Mouse (Mus musculus) CH12.LX (cell line): ENCODE results near the gene Kifap3. TPM values are rescaled to one million over a fixed set of nuclear protein-coding genes. Genes with fewer than 3 reads are reported as not detected.
"Not testable (repeated sequence)": the region's sequence is repeated elsewhere in the genome, so short reads cannot be mapped to it uniquely, and the experiment has no call there.

Experiments
- DNase-seq: peaks from one replicate; pipeline ENCODE4 v3.0.0-alpha.2; 2013; ENCODE audit errors: extremely low read depth
- H3K27ac ChIP-seq: 2 replicates; pipeline ENCODE4 v1.5.1; 2012; ENCODE audit warnings: low read depth, mild to moderate bottlenecking, control low read depth, moderate library complexity; ENCODE audit not compliant: insufficient read depth
- H3K27me3 ChIP-seq: replicated peaks from 2 replicates; pipeline ENCODE3; 2012; ENCODE audit warnings: inconsistent platforms
- H3K36me3 ChIP-seq, 2 experiments: replicated peaks in 1 of 2; 2 replicates each; pipeline versions ENCODE3 to v1.6.1; 2012; ENCODE audit warnings: inconsistent platforms in 1 of 2, low read length in 1 of 2, mild to moderate bottlenecking in 1 of 2, mixed read lengths in 1 of 2, moderate library complexity in 1 of 2; ENCODE audit not compliant: control insufficient read depth in 1 of 2, insufficient read depth in 1 of 2
- H3K4me1 ChIP-seq, 2 experiments: 2 replicates each; pipeline ENCODE4 v1.6.1; 2012; ENCODE audit warnings: inconsistent platforms in 1 of 2, moderate library complexity in 1 of 2; ENCODE audit not compliant: insufficient read depth in 2 of 2, control insufficient read depth in 1 of 2
- H3K4me2 ChIP-seq: 2 replicates; pipeline ENCODE4 v1.6.1; 2012; ENCODE audit warnings: low read depth, mild to moderate bottlenecking, control low read depth; ENCODE audit not compliant: poor library complexity, insufficient read depth, severe bottlenecking
- H3K4me3 ChIP-seq, 3 experiments: fragments of 150-350 bp in 1 of 3; sonication (generic) in 1 of 3; replicated peaks in 1 of 3; 2 replicates each; pipeline versions ENCODE3 to v1.5.1; 2011 to 2012; ENCODE audit warnings: low read depth in 2 of 3, low read length in 2 of 3, mild to moderate bottlenecking in 2 of 3, moderate library complexity in 2 of 3, control low read depth in 1 of 3, improper control_type of control experiment in 1 of 3, inconsistent platforms in 1 of 3, mixed read lengths in 1 of 3; ENCODE audit not compliant: poor library complexity in 1 of 3
- H3K79me2 ChIP-seq: replicated peaks from 2 replicates; pipeline ENCODE4 v1.6.1; 2012; ENCODE audit warnings: mild to moderate bottlenecking, moderate library complexity; ENCODE audit not compliant: control insufficient read depth, poor library complexity, insufficient read depth, severe bottlenecking; ENCODE audit errors: extremely low read depth
- H3K9ac ChIP-seq: 2 replicates; pipeline ENCODE4 v1.6.1; 2012; ENCODE audit warnings: low read depth, mild to moderate bottlenecking, control low read depth, moderate library complexity; ENCODE audit not compliant: insufficient read depth
- H3K9me3 ChIP-seq: replicated peaks from 2 replicates; pipeline ENCODE3; 2012; ENCODE audit warnings: low read length, inconsistent platforms, mixed read lengths
- BHLHE40 ChIP-seq: IDR thresholded peaks from 2 replicates; pipeline ENCODE4 v1.6.1; 2011; ENCODE audit warnings: mild to moderate bottlenecking, low read depth, low read length, improper control_type of control experiment
- CHD1 ChIP-seq: IDR thresholded peaks from 2 replicates; pipeline ENCODE4 v1.6.1; 2012; ENCODE audit warnings: low read depth, low read length, improper control_type of control experiment, inconsistent platforms
- CHD2 ChIP-seq: IDR thresholded peaks from 2 replicates; pipeline ENCODE4 v1.6.1; 2011; ENCODE audit warnings: low read length, improper control_type of control experiment
- CTCF ChIP-seq, 2 experiments: IDR thresholded peaks in 1 of 2; conservative IDR thresholded peaks in 1 of 2; 2 replicates each; pipeline ENCODE4 v1.5.1; 2011 to 2012; ENCODE audit warnings: low read depth in 2 of 2, low read length in 2 of 2, improper control_type of control experiment in 1 of 2, inconsistent platforms in 1 of 2, mild to moderate bottlenecking in 1 of 2, moderate library complexity in 1 of 2
- E2F4 ChIP-seq: IDR thresholded peaks from 2 replicates; pipeline ENCODE4 v1.6.1; 2011; ENCODE audit warnings: low read depth, low read length, improper control_type of control experiment; ENCODE audit not compliant: insufficient replicate concordance
- ELF1 ChIP-seq: IDR thresholded peaks from 2 replicates; pipeline ENCODE4 v1.6.1; 2014; ENCODE audit warnings: low read depth, mild to moderate bottlenecking, inconsistent platforms, low read length, improper control_type of control experiment
- EP300 ChIP-seq: IDR thresholded peaks from 2 replicates; pipeline ENCODE4 v1.6.1; 2011; ENCODE audit warnings: low read length, improper control_type of control experiment
- GABPA ChIP-seq: IDR thresholded peaks from 2 replicates; pipeline ENCODE4 v1.6.1; 2012; ENCODE audit warnings: low read depth, low read length, improper control_type of control experiment, inconsistent platforms; ENCODE audit not compliant: insufficient replicate concordance
- HCFC1 ChIP-seq: IDR thresholded peaks from 2 replicates; pipeline ENCODE4 v1.6.1; 2012; ENCODE audit warnings: low read depth, mild to moderate bottlenecking, inconsistent platforms, low read length, improper control_type of control experiment
- IRF4 ChIP-seq: IDR thresholded peaks from 2 replicates; pipeline ENCODE4 v1.6.1; 2014; ENCODE audit warnings: low read depth, mild to moderate bottlenecking, inconsistent platforms, low read length, improper control_type of control experiment
- JUN ChIP-seq: IDR thresholded peaks from 2 replicates; pipeline ENCODE4 v1.6.1; 2011; ENCODE audit warnings: low read depth, mild to moderate bottlenecking, low read length, improper control_type of control experiment, moderate library complexity; ENCODE audit not compliant: insufficient read depth
- MAFK ChIP-seq: IDR thresholded peaks from 2 replicates; pipeline ENCODE4 v1.6.1; 2011; ENCODE audit warnings: low read length, improper control_type of control experiment; ENCODE audit not compliant: insufficient replicate concordance
- MEF2A ChIP-seq: IDR thresholded peaks from 2 replicates; pipeline ENCODE4 v1.6.1; 2014; ENCODE audit warnings: low read depth, mild to moderate bottlenecking, inconsistent platforms, low read length, improper control_type of control experiment, borderline replicate concordance
- RAD21 ChIP-seq: IDR thresholded peaks from 2 replicates; pipeline ENCODE4 v1.6.1; 2011; ENCODE audit warnings: low read depth, mild to moderate bottlenecking, low read length, improper control_type of control experiment, moderate library complexity
- RCOR1 ChIP-seq: conservative IDR thresholded peaks from 2 replicates; pipeline ENCODE4 v1.6.1; 2012; ENCODE audit warnings: low read depth, mild to moderate bottlenecking, inconsistent platforms, low read length, improper control_type of control experiment
- SMC3 ChIP-seq: IDR thresholded peaks from 2 replicates; pipeline ENCODE4 v1.6.1; 2011; ENCODE audit warnings: low read depth, low read length, improper control_type of control experiment
- TBP ChIP-seq: conservative IDR thresholded peaks from 2 replicates; pipeline ENCODE4 v1.6.1; 2011; ENCODE audit warnings: low read depth, low read length, improper control_type of control experiment
- USF1 ChIP-seq: IDR thresholded peaks from 2 replicates; pipeline ENCODE4 v1.6.1; 2014; ENCODE audit warnings: low read depth, mild to moderate bottlenecking, inconsistent platforms, low read length, improper control_type of control experiment
- USF2 ChIP-seq: conservative IDR thresholded peaks from 2 replicates; pipeline ENCODE4 v1.6.1; 2011; ENCODE audit warnings: low read depth, low read length, improper control_type of control experiment
- ZC3H11A ChIP-seq: IDR thresholded peaks from 2 replicates; pipeline ENCODE4 v1.6.1; 2012; ENCODE audit warnings: low read depth, mild to moderate bottlenecking, inconsistent platforms, low read length, improper control_type of control experiment
- dilution Hi-C: fragments of 300-500 bp; cut with MboI; formaldehyde crosslinking; loops from 2 replicates; pipeline ENCODE4 v1.14.3; 2020; ENCODE audit warnings: low sequenced_read_pairs; ENCODE audit not compliant: extremely low pct_unique_long_range_greater_than_20kb, extremely low pct_ligation_motif_present
- in situ Hi-C: fragments of 300-500 bp; cut with MboI; formaldehyde crosslinking; loops from 3 replicates; pipeline ENCODE4 v1.14.3; 2019; ENCODE audit warnings: low sequenced_read_pairs, low pct_ligation_motif_present, low pct_unique_long_range_greater_than_20kb, mixed read lengths
- polyA plus RNA-seq: library from polyadenylated mRNA; unstranded; fragments of >175 nt; gene quantifications from 2 replicates; pipeline ENCODE4 v1.2.1, GENCODE M21; 2012; ENCODE audit warnings: low read depth; ENCODE audit not compliant: insufficient read length
- total RNA-seq, 2 experiments: library from RNA; depleted of rRNA; stranded (reverse); fragments of 300-350 nt in 1 of 2; fragments of >200 nt in 1 of 2; gene quantifications; 2 replicates each; pipeline ENCODE4 v1.2.3; 2012 to 2014

Kifap3 gene
- total RNA-seq (2012; rRNA removed) (0.04 and 0.08 TPM in 2 replicates), total RNA-seq (2014; rRNA removed) (0.08 TPM in 1 of 2 replicates, not detected in the other), polyA plus RNA-seq (0.10 TPM in 1 of 2 replicates, not detected in the other)

- Histone ChIP-seq H3K9ac (no peak within 1 kb of the TSS), H3K4me3 (no peak within 1 kb of the TSS), H3K9me3 (no peaks in the 10 kb centered on the region), H3K27me3 (no peaks in the 10 kb centered on the region), H3K27ac (no peak within 1 kb of the TSS), H3K4me2 (no peak within 1 kb of the TSS), H3K4me1 (peaks cover 0 to 3% of the 10 kb centered on the region in 2 experiments; a peak in 1 of 4 replicates), H3K36me3 (no peaks in the 10 kb centered on the region), H3K79me2 (no peaks in the 10 kb centered on the region)
- dilution Hi-C loops (no loop called here), in situ Hi-C loops (no loop called here)
- TF ChIP-seq GABPA (no peak), SMC3 (no peak), HCFC1 (no peak), JUN (no peak), RAD21 (no peak), MAFK (no peak), ELF1 (no peak), CTCF (conservative IDR thresholded peaks at IDR 0.05 in 1 of 2, IDR thresholded peaks at IDR 0.05 in 1 of 2; ENCODE audit: low read depth in 2 of 2, low read length in 2 of 2) (no peak), USF1 (no peak), EP300 (no peak), E2F4 (no peak), TBP (no peak), CHD1 (no peak), MEF2A (no peak), IRF4 (no peak), USF2 (no peak), ZC3H11A (no peak), BHLHE40 (no peak), RCOR1 (no peak), CHD2 (no peak)
- no peak for DNase-seq
These were observed at the start of gene Kifap3 for GRCm38 (mm10) chr1:163779336-163780115. TSS of gene Kifap3 (plus strand) at chr1:163779583.

DNA sequence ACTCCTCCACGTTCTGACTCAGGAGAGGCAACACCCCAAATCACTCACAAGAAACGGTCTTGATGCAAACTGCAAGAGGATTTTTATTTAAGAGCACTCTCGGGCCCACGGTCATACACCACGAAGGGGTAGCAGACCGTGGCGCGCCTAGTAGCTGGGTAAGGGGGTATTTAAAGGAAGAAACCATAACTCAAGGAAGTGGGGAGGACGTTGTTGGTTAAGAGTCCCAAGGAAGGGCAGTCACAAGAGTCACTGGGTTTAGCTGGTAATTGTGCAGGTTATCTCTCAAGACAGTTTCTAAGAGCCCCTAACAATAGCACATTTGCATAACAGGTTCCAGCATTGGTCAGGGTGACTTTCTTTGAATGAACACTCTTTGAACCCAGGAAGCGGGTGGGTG lies 48.2 kb upstream of the Kifap3 start:
- dilution Hi-C loops, H3K9ac ChIP-seq, H3K4me2 ChIP-seq, H3K27me3 ChIP-seq, H3K27ac ChIP-seq, H3K4me3 ChIP-seq, in situ Hi-C loops, H3K36me3 ChIP-seq, H3K9me3 ChIP-seq, H3K4me1 ChIP-seq, DNase-seq, H3K79me2 ChIP-seq: not testable (repeated sequence)
